Mouse (Mus musculus): ENCODE measurements around the gene Fkbp6. TPM values are rescaled to one million over a fixed set of nuclear protein-coding genes. Genes with fewer than 3 reads are reported as not detected.

Fkbp6 gene
- polyA plus RNA-seq, 1 experiment from 2014 or later, result not detected

DNA sequence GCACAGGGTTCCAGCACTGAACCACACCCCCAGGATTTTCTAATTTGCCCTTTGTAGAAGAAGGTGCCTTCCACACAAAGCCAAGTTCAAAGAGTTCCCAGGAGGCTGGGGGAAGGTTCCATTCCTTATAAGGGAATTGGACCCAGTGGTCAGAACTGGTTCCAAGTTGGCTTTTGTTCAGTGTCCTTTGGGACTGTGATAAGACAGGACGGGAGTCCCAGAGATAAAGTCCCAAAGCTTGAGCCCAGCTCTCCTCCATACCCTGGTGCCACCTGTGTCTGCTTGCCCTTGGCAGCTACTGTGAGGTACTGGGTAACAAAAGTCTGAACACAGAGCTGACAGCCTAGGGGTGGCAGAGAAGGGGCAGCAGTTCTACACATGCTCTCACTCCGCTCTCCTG, 9.9 kb upstream of the Fkbp6 start:
- Histone ChIP-seq H3K9ac (ENCODE audit: low read depth, low read length) (no peak overlapping the region), H3K36me3 (ENCODE audit: control insufficient read depth, insufficient read depth, low read length) (no peaks in the 10 kb centered on the region), H3K27me3 (ENCODE audit: control insufficient read depth, insufficient read depth, low read length) (no peaks in the 10 kb centered on the region), H3K9me3 (ENCODE audit: control insufficient read depth, low read length) (no peaks in the 10 kb centered on the region), H3K27ac (ENCODE audit: low read depth, low read length) (no peak overlapping the region), H3K4me3 (ENCODE audit: low read length) (no peak overlapping the region), H3K4me1 (ENCODE audit: control insufficient read depth, insufficient read depth, low read length) (no peaks in the 10 kb centered on the region), H3K4me2 (replicated peaks; ENCODE audit: low read depth, low read length) (no peak overlapping the region)
- ATAC-seq (ENCODE audit: low FRiP score, low TSS enrichment), result no peak
- 95% methylated on average over 2 of the region's 2 CpGs for WGBS

DNA sequence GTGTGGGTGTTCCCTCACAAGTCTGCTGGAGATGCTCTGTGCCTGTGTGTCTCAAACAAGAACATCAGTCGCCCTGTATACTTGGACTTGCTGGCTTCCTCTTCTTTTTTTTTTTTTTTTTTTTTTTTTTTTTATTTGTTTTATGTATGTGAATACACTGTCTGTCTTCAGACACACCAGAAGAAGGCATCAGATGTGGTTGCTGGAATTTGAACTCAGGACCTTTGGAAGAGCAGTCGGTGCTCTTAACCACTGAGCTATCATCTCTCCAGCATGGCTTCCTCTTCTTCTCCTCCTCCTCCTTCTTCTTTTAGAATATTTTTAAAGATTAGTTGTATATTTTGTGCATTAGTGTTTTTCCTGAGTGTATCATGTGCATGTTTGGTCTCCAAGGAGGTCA, 7.7 kb upstream of the Fkbp6 start:
- no peak for ATAC-seq (ENCODE audit: low FRiP score, low TSS enrichment)

GRCm38 (mm10) chr5:135356090-135356489, 6.2 kb upstream of the Fkbp6 start:
- Histone ChIP-seq H3K4me1 (ENCODE audit: control insufficient read depth, insufficient read depth, low read length) (no peaks in the 10 kb centered on the region), H3K27me3 (ENCODE audit: control insufficient read depth, insufficient read depth, low read length) (peaks cover 9% of the 10 kb centered on the region), H3K36me3 (ENCODE audit: control insufficient read depth, insufficient read depth, low read length) (no peaks in the 10 kb centered on the region), H3K4me2 (replicated peaks; ENCODE audit: low read depth, low read length) (no peak overlapping the region), H3K27ac (ENCODE audit: low read depth, low read length) (no peak overlapping the region), H3K9me3 (ENCODE audit: control insufficient read depth, low read length) (no peaks in the 10 kb centered on the region), H3K4me3 (ENCODE audit: low read length) (no peak overlapping the region), H3K9ac (ENCODE audit: low read depth, low read length) (no peak overlapping the region)
- ATAC-seq (ENCODE audit: low FRiP score, low TSS enrichment), result no peak
- 40% methylated on average over 1 of the region's 1 CpGs for WGBS

More for the DNA sequence above, 7.7 kb upstream of the Fkbp6 start:
- H3K9ac ChIP-seq (ENCODE audit: low read depth, low read length), result no peak overlapping the region
- no peak overlapping the region for H3K4me2 ChIP-seq (replicated peaks; ENCODE audit: low read depth, low read length)
- no peaks in the 10 kb centered on the region for H3K4me1 ChIP-seq (ENCODE audit: control insufficient read depth, insufficient read depth, low read length)
- no peak overlapping the region for H3K4me3 ChIP-seq (ENCODE audit: low read length)
- H3K27ac ChIP-seq (ENCODE audit: low read depth, low read length), result no peak overlapping the region
- 73% methylated on average over 2 of the region's 2 CpGs for WGBS
- peaks cover 9% of the 10 kb centered on the region for H3K27me3 ChIP-seq (ENCODE audit: control insufficient read depth, insufficient read depth, low read length)
- no peaks in the 10 kb centered on the region for H3K36me3 ChIP-seq (ENCODE audit: control insufficient read depth, insufficient read depth, low read length)
- no peaks in the 10 kb centered on the region for H3K9me3 ChIP-seq (ENCODE audit: control insufficient read depth, low read length)

- Histone ChIP-seq H3K27me3 (ENCODE audit: control insufficient read depth, insufficient read depth, low read length) (peaks cover 9% of the 10 kb centered on the region), H3K27ac (ENCODE audit: low read depth, low read length) (no peak overlapping the region), H3K4me1 (ENCODE audit: control insufficient read depth, insufficient read depth, low read length) (no peaks in the 10 kb centered on the region), H3K4me3 (ENCODE audit: low read length) (no peak overlapping the region), H3K9me3 (ENCODE audit: control insufficient read depth, low read length) (peaks cover 3% of the 10 kb centered on the region; the same call in 1 of the 2 replicates), H3K36me3 (ENCODE audit: control insufficient read depth, insufficient read depth, low read length) (no peaks in the 10 kb centered on the region), H3K4me2 (replicated peaks; ENCODE audit: low read depth, low read length) (no peak overlapping the region), H3K9ac (ENCODE audit: low read depth, low read length) (no peak overlapping the region)
- 23% methylated on average over 19 of the region's 20 CpGs for WGBS
- no peak for ATAC-seq (ENCODE audit: low FRiP score, low TSS enrichment)
These were observed 3.7 kb upstream of the Fkbp6 start for GRCm38 (mm10) chr5:135353564-135353963.

DNA sequence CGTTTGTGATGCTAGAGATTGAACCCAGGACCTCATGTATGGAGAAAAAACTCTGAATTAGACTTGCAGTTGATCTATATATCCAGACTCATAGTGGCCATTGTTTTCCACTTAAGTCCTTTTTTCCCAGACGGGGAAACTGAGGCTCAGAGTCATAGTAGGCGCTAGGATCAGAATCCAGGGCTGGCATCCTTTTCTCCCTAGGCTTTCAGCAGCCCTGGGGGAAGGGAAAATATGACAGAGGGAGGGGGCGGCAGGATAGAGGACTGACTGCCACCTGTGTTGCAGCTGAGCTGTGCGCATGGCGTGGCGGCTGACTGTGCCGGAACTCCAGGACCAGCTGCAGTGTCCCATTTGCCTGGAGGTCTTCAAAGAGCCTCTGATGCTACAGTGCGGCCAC, 3.2 kb upstream of the Fkbp6 start, which contains the start of gene Trim50:
Gene Trim50, plus strand, starts transcription at position 301 of the 400 bp plus-strand sequence.
- no peak within 1 kb of the TSS for H3K9ac ChIP-seq (ENCODE audit: low read depth, low read length)
- peaks cover 9% of the 10 kb centered on the region for H3K27me3 ChIP-seq (ENCODE audit: control insufficient read depth, insufficient read depth, low read length)
- H3K4me1 ChIP-seq (ENCODE audit: control insufficient read depth, insufficient read depth, low read length), result no peaks in the 10 kb centered on the region
- H3K4me3 ChIP-seq (ENCODE audit: low read length), result no peak within 1 kb of the TSS
- WGBS, result 61% methylated on average over 9 of the region's 9 CpGs
- no peak within 1 kb of the TSS for H3K27ac ChIP-seq (ENCODE audit: low read depth, low read length)
- no peaks in the 10 kb centered on the region for H3K36me3 ChIP-seq (ENCODE audit: control insufficient read depth, insufficient read depth, low read length)
- no peak within 1 kb of the TSS for H3K4me2 ChIP-seq (replicated peaks; ENCODE audit: low read depth, low read length)
- peaks cover 3% of the 10 kb centered on the region; the same call in 1 of the 2 replicates for H3K9me3 ChIP-seq (ENCODE audit: control insufficient read depth, low read length)
- ATAC-seq (ENCODE audit: low FRiP score, low TSS enrichment), result no peak

GRCm38 (mm10) chr5:135351606-135352005, 1.8 kb upstream of the Fkbp6 start:
- Histone ChIP-seq H3K9me3 (ENCODE audit: control insufficient read depth, low read length) (peaks cover 3% of the 10 kb centered on the region; the same call in 1 of the 2 replicates), H3K27ac (ENCODE audit: low read depth, low read length) (no peak overlapping the region), H3K9ac (ENCODE audit: low read depth, low read length) (no peak overlapping the region), H3K36me3 (ENCODE audit: control insufficient read depth, insufficient read depth, low read length) (no peaks in the 10 kb centered on the region), H3K4me2 (replicated peaks; ENCODE audit: low read depth, low read length) (no peak overlapping the region), H3K27me3 (ENCODE audit: control insufficient read depth, insufficient read depth, low read length) (peaks cover 9% of the 10 kb centered on the region), H3K4me1 (ENCODE audit: control insufficient read depth, insufficient read depth, low read length) (no peaks in the 10 kb centered on the region), H3K4me3 (ENCODE audit: low read length) (no peak overlapping the region)
- no peak for ATAC-seq (ENCODE audit: low FRiP score, low TSS enrichment)
- WGBS, result 89% methylated on average over 13 of the region's 13 CpGs

- Histone ChIP-seq H3K36me3 (ENCODE audit: control insufficient read depth, insufficient read depth, low read length) (no peaks in the 10 kb centered on the region), H3K4me1 (ENCODE audit: control insufficient read depth, insufficient read depth, low read length) (no peaks in the 10 kb centered on the region), H3K4me3 (ENCODE audit: low read length) (no peak overlapping the region), H3K4me2 (replicated peaks; ENCODE audit: low read depth, low read length) (no peak overlapping the region), H3K27ac (ENCODE audit: low read depth, low read length) (no peak overlapping the region), H3K27me3 (ENCODE audit: control insufficient read depth, insufficient read depth, low read length) (peaks cover under 1% of the 10 kb centered on the region; the same call in 1 of the 2 replicates), H3K9me3 (ENCODE audit: control insufficient read depth, low read length) (peaks cover 3% of the 10 kb centered on the region; the same call in 1 of the 2 replicates), H3K9ac (ENCODE audit: low read depth, low read length) (no peak overlapping the region)
- ATAC-seq (ENCODE audit: low FRiP score, low TSS enrichment), result no peak
- 74% methylated on average over 4 of the region's 4 CpGs for WGBS
These were observed 2.3 kb downstream of the Fkbp6 start for GRCm38 (mm10) chr5:135347511-135348011.

DNA sequence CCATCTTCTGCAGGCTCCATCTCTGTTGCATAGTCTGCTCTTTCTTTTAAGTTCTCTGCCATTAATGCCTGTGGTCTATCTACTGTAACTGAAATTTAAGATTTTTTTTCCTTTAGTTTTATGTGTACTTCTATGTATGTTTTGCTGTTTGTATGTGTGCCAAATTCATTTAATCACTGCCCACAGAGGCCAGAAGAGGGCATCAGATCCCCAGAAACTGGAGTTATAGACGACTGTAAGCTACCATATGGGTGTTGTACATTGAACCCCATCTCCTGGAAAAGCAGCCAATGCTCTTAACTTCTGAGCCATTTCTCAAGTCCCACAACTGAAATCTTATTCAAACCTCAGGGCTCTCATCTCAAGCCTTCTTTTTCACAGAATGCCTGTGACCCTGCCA, 3.4 kb downstream of the Fkbp6 start:
- H3K27me3 ChIP-seq (ENCODE audit: control insufficient read depth, insufficient read depth, low read length), result no peaks in the 10 kb centered on the region
- H3K27ac ChIP-seq (ENCODE audit: low read depth, low read length), result no peak overlapping the region
- H3K4me2 ChIP-seq (replicated peaks; ENCODE audit: low read depth, low read length), result no peak overlapping the region
- no peaks in the 10 kb centered on the region for H3K4me1 ChIP-seq (ENCODE audit: control insufficient read depth, insufficient read depth, low read length)
- no peak overlapping the region for H3K9ac ChIP-seq (ENCODE audit: low read depth, low read length)
- H3K4me3 ChIP-seq (ENCODE audit: low read length), result no peak overlapping the region
- WGBS, result 30% methylated on average over 1 of the region's 1 CpGs
- no peaks in the 10 kb centered on the region for H3K36me3 ChIP-seq (ENCODE audit: control insufficient read depth, insufficient read depth, low read length)
- no peak for ATAC-seq (ENCODE audit: low FRiP score, low TSS enrichment)
- peaks cover 3% of the 10 kb centered on the region; the same call in 1 of the 2 replicates for H3K9me3 ChIP-seq (ENCODE audit: control insufficient read depth, low read length)

DNA sequence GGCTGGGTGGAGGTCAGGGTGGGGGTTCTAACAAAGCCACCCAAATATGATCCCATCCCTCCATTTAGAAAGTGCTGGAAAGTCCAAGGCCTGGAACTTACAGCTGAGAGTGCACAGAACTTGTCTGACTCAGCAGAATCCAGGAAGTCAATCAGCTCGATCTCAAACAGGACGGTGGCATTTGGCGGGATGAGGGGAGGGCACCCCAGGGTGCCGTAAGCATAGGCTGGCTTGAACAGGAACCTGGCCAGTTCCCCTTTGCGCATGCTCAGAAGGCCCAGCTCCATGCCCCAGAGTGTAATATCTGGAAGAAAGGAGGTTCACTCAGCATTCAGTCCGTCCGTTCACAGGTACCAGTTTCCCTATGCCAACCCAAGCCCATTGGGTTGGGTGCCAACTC, 3.9 kb downstream of the Fkbp6 start:
- H3K27me3 ChIP-seq (ENCODE audit: control insufficient read depth, insufficient read depth, low read length), result no peaks in the 10 kb centered on the region
- ATAC-seq (ENCODE audit: low FRiP score, low TSS enrichment), result no peak
- WGBS, result 81% methylated on average over 7 of the region's 7 CpGs

More for the DNA sequence above, 3.9 kb downstream of the Fkbp6 start:
- Histone ChIP-seq H3K4me3 (ENCODE audit: low read length) (no peak overlapping the region), H3K36me3 (ENCODE audit: control insufficient read depth, insufficient read depth, low read length) (no peaks in the 10 kb centered on the region), H3K9me3 (ENCODE audit: control insufficient read depth, low read length) (peaks cover 3% of the 10 kb centered on the region; the same call in 1 of the 2 replicates), H3K27ac (ENCODE audit: low read depth, low read length) (no peak overlapping the region), H3K4me2 (replicated peaks; ENCODE audit: low read depth, low read length) (no peak overlapping the region), H3K9ac (ENCODE audit: low read depth, low read length) (no peak overlapping the region), H3K4me1 (ENCODE audit: control insufficient read depth, insufficient read depth, low read length) (no peaks in the 10 kb centered on the region)
